Mouse (Mus musculus) monocyte, adult 5-6 weeks (primary cell): Measurements from ENCODE around the gene Cd320. TPM values are rescaled to one million over a fixed set of nuclear protein-coding genes. Genes with fewer than 3 reads are reported as not detected.
"Not testable (repeated sequence)": the region's sequence is repeated elsewhere in the genome, so short reads cannot be mapped to it uniquely, and the experiment has no call there.

ENCODE experiments used
- ATAC-seq: fragments of 153-309, 156-312 bp; replicated peaks from 2 replicates; pipeline ENCODE4 v1.8.0; 2017; ENCODE audit warnings: mild to moderate bottlenecking; ENCODE audit not compliant: low TSS enrichment, insufficient number of reproducible peaks, severe bottlenecking, poor library complexity, low FRiP score
- total RNA-seq: library from RNA; stranded (forward); fragments of 200-1000, 200-491, 200-594 nt; gene quantifications from 3 replicates; pipeline ENCODE4 v1.2.3, GENCODE M21; 2017

Cd320 gene
- total RNA-seq, 1 experiment from 2014 or later: 1.5 TPM

DNA sequence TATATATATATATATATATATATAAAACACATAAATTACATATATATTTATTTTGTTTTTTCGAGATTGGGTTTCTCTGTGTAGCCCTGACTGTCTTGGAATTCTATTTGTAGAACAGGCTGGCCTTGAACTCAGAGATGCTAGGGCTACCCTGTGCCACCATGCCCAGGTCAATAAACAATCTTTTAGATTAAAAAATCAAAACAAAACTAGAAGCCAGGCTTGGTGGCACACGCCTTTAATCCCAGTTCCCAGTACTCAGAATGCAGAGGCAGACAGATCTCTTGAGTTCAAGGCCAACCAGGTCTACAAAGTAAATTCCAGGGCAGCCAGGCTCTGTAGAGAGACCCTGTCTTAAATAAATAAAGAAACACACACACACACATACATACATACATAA is 48.5 kb downstream of the Cd320 start:
- ATAC-seq: no peak

- not testable (repeated sequence) for ATAC-seq
These were observed 49.0 kb downstream of the Cd320 start for GRCm38 (mm10) chr17:33891892-33892291.

DNA sequence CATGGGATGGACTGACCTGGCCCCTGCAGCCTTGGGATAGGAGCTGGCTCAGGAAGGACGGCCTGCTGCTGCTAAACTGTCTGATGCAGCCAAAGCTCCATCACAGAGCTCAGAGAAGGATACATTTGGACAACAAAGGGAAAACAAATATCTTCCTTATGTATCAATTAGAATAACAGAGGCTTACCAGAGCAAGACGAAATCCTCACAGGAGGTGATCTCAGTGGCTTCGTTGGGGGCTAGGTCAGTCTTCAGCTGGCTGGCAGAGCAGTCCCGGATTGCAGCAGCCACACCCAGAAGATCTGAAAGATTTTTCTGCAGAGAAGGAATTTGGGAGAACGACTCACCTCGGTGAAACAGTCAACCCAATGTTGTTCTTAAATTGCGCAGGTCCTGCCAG is 49.5 kb downstream of the Cd320 start:
- no peak for ATAC-seq

DNA sequence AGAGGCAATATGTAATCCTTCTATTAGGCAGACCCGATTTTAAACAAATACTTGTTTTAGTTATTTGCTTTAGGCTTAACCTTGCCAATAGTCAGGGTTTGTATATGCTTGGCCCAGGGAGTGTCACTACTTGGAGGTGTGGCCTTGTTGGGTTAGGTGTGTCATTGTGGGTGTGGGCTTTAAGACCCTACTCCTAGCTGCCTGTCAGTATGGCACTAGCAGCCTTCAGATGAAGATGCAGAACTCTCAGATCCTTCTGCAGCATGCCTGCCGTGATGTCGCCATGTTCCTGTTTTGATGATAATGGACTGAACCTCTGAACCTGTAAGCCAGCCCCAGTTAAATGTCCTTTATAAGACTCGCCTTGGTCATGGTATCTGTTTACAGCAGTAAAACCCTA is 50.1 kb downstream of the Cd320 start:
- not testable (repeated sequence) for ATAC-seq

- no peak for ATAC-seq
These were observed 54.4 kb downstream of the Cd320 start for GRCm38 (mm10) chr17:33897114-33897794.

GRCm38 (mm10) chr17:33898193-33898592 is 55.3 kb downstream of the Cd320 start:
- ATAC-seq: not testable (repeated sequence)

Other genes starting within 250 kb of the Cd320 start
- gene Zfp414, start 214.0 kb upstream of the Cd320 start, total RNA-seq: 7.8 to 17.3 TPM (median 8.7 TPM) in 3 replicates
- 5.0 to 7.9 TPM in 2 of 3 replicates, not detected in the other for gene Pram1, start 205.0 kb upstream of the Cd320 start, total RNA-seq
- gene Hnrnpm, start 156.2 kb upstream of the Cd320 start, total RNA-seq: 275 to 423 TPM (median 304 TPM) in 3 replicates
- gene March2, start 124.4 kb upstream of the Cd320 start, total RNA-seq: 55.4 to 90.5 TPM (median 74.7 TPM) in 3 replicates
- gene Rab11b, start 82.6 kb upstream of the Cd320 start, total RNA-seq: 41.4 to 78.7 TPM (median 59.2 TPM) in 3 replicates
- gene Angptl4, start 61.3 kb upstream of the Cd320 start, total RNA-seq: 0.29 to 1.2 TPM in 2 of 3 replicates, not detected in the other
- gene Kank3, start 32.6 kb upstream of the Cd320 start, total RNA-seq: 8.6 to 12.3 TPM (median 10.3 TPM) in 3 replicates
- gene Rps28, start 18.5 kb upstream of the Cd320 start, total RNA-seq: 887 to 1,482 TPM (median 1,008 TPM) in 3 replicates
- gene Ndufa7, start 18.5 kb upstream of the Cd320 start, total RNA-seq: 107 to 131 TPM (median 117 TPM) in 3 replicates
- not detected in 3 replicates for gene Gm7029, start 30.7 kb downstream of the Cd320 start, total RNA-seq
- 0.48 to 4.9 TPM (median 0.96 TPM) in 3 replicates for gene Kifc1, start 47.6 kb downstream of the Cd320 start, total RNA-seq
- 1.6 to 5.9 TPM (median 5.5 TPM) in 3 replicates for gene Platr17, start 62.0 kb downstream of the Cd320 start, total RNA-seq
- 38.2 to 72.8 TPM (median 49.3 TPM) in 3 replicates for gene Daxx, start 66.3 kb downstream of the Cd320 start, total RNA-seq
- gene Tapbp, start 72.8 kb downstream of the Cd320 start, total RNA-seq: 129 to 172 TPM (median 140 TPM) in 3 replicates
- gene Zbtb22, start 72.8 kb downstream of the Cd320 start, total RNA-seq: 21.8 to 32.2 TPM (median 31.5 TPM) in 3 replicates
- 43.6 to 72.8 TPM (median 71.4 TPM) in 3 replicates for gene Rgl2, start 86.5 kb downstream of the Cd320 start, total RNA-seq
- 88.1 to 107 TPM (median 98.7 TPM) in 3 replicates for gene Pfdn6, start 97.3 kb downstream of the Cd320 start, total RNA-seq
- gene Wdr46, start 97.6 kb downstream of the Cd320 start, total RNA-seq: 11.1 to 17.8 TPM (median 16.3 TPM) in 3 replicates
- gene B3galt4, start 108.4 kb downstream of the Cd320 start, total RNA-seq: 2.6 to 4.6 TPM (median 3.5 TPM) in 3 replicates
- gene Vps52, start 112.7 kb downstream of the Cd320 start, total RNA-seq: 16.8 to 32.7 TPM (median 25.1 TPM) in 3 replicates
- 765 to 894 TPM (median 817 TPM) in 3 replicates for gene Rps18, start 112.9 kb downstream of the Cd320 start, total RNA-seq
- gene H2-K1, start 157.3 kb downstream of the Cd320 start, total RNA-seq: 3,712 to 3,894 TPM (median 3,837 TPM) in 3 replicates
- 10.9 to 15.5 TPM (median 15.1 TPM) in 3 replicates for gene Ring1, start 181.6 kb downstream of the Cd320 start, total RNA-seq
- 77.7 to 117 TPM (median 111 TPM) in 3 replicates for gene H2-Ke6, start 185.0 kb downstream of the Cd320 start, total RNA-seq
- 105 to 116 TPM (median 115 TPM) in 3 replicates for gene Slc39a7, start 188.6 kb downstream of the Cd320 start, total RNA-seq
- 34.6 to 41.0 TPM (median 40.7 TPM) in 3 replicates for gene Rxrb, start 188.7 kb downstream of the Cd320 start, total RNA-seq
- gene Col11a2, start 196.3 kb downstream of the Cd320 start, total RNA-seq: 1.5 to 11.2 TPM (median 4.7 TPM) in 3 replicates
- gene H2-Oa, start 249.2 kb downstream of the Cd320 start, total RNA-seq: 7.8 to 18.9 TPM (median 17.6 TPM) in 3 replicates